14 mouse cellular contexts compared by ENCODE assay signal in genomic region chr17:14540269-14540975, GRCm38 (mm10).
DNase-seq lines count a peak whose midpoint lies in the region; ATAC-seq lines count a peak whose summit lies in the region.
"Had no signal": no experiment of that assay in that cellular context is flagged by ENCODE, and none has a peak within 500 bp of the region (broad histone marks: within the 10 kb centered on the region; RNA-seq: fewer than 3 reads in every experiment).

No protein-coding gene starts in this region.

- DNase-seq in heart, adult 11 months, result peak; percentile 90
- DNase-seq in heart, adult 8-10 months (ENCODE audit: low spot score), result no peak
- peak; percentile 89 for DNase-seq in NIH3T3 (ENCODE audit: low read depth)
- DNase-seq in kidney, adult 9 months, result peak; percentile 26
- peak; percentile 33 for DNase-seq in lung, postnatal 25 days (ENCODE audit: low spot score)
- no peak for DNase-seq in testis, postnatal 10 days (ENCODE audit: low spot score)
- DNase-seq: B cell, adult 2 months; cerebellum, adult 2 months; right cerebral cortex, postnatal 14 days had no signal

- no peaks in the 10 kb centered on the region for H3K9me3 ChIP-seq in midbrain, embryonic 16.5 days (replicated peaks; ENCODE audit: control insufficient read depth, low read length, poor library complexity, severe bottlenecking)
- H3K9me3 ChIP-seq: embryonic facial prominence, embryonic 13.5 days; limb, embryonic 13.5 days; midbrain, embryonic 10.5 days had no signal

- no peaks in the 10 kb centered on the region for H3K27me3 ChIP-seq in midbrain, embryonic 16.5 days (ENCODE audit: control insufficient read depth, insufficient read depth, low read depth, low read length)
- H3K27me3 ChIP-seq: embryonic facial prominence, embryonic 13.5 days; limb, embryonic 13.5 days had no signal

- 0 out of 2 replicates have a peak, but pooled peaks cover 4% of the 10 kb centered on the region for H3K4me1 ChIP-seq in midbrain, embryonic 16.5 days (ENCODE audit: control insufficient read depth, insufficient read depth, low read length)
- H3K4me1 ChIP-seq: embryonic facial prominence, embryonic 13.5 days; limb, embryonic 13.5 days; midbrain, embryonic 10.5 days had no signal

- H3K4me3 ChIP-seq in midbrain, embryonic 16.5 days (ENCODE audit: low read depth, low read length), result no peak overlapping the region
- H3K4me3 ChIP-seq: embryonic facial prominence, embryonic 13.5 days; limb, embryonic 13.5 days; midbrain, embryonic 10.5 days had no signal

- no peak for ATAC-seq in midbrain, embryonic 16.5 days
- no peak for ATAC-seq in granulocyte monocyte progenitor cell, adult 5-6 weeks (replicated peaks; ENCODE audit: poor library complexity, severe bottlenecking)

- no peak overlapping the region for H3K27ac ChIP-seq in midbrain, embryonic 16.5 days (ENCODE audit: low read length)
- H3K27ac ChIP-seq: embryonic facial prominence, embryonic 13.5 days; limb, embryonic 13.5 days; midbrain, embryonic 10.5 days had no signal

- 81% methylated on average over 5 of the region's 5 CpGs for WGBS in midbrain, embryonic 16.5 days

- no peak overlapping the region for H3K4me2 ChIP-seq in midbrain, embryonic 16.5 days (ENCODE audit: low read length)
- H3K4me2 ChIP-seq: embryonic facial prominence, embryonic 13.5 days; limb, embryonic 13.5 days had no signal

- no peak overlapping the region for H3K9ac ChIP-seq in midbrain, embryonic 16.5 days (ENCODE audit: low read depth, low read length)
- H3K9ac ChIP-seq: embryonic facial prominence, embryonic 13.5 days; limb, embryonic 13.5 days had no signal

- H3K36me3 ChIP-seq in midbrain, embryonic 16.5 days (ENCODE audit: control insufficient read depth, insufficient read depth, low read length), result no peaks in the 10 kb centered on the region
- H3K36me3 ChIP-seq: embryonic facial prominence, embryonic 13.5 days; limb, embryonic 13.5 days; midbrain, embryonic 10.5 days had no signal

Comparison
In these comparisons a context has a peak if more than half of its experiments do, and no peak if none do; other contexts are left out.
1. DNase-seq: peak in heart, adult 11 months (single experiment), NIH3T3 (single experiment), kidney, adult 9 months (single experiment) and lung, postnatal 25 days (single experiment); none in heart, adult 8-10 months (single experiment) and testis, postnatal 10 days (single experiment).